Mouse (Mus musculus): Measurements from ENCODE around the gene Ggnbp2.

Ggnbp2 gene

GRCm38 (mm10) chr11:84825261-84825807 is 45.3 kb downstream of the Ggnbp2 start:
- DNase-seq (ENCODE audit: low spot score in 2 of 2): no peak

- DNase-seq (ENCODE audit: low spot score in 2 of 2): peak; percentile 72 to 74
Measured at GRCm38 (mm10) chr11:84823484-84823897, 47.1 kb downstream of the Ggnbp2 start.

GRCm38 (mm10) chr11:84822487-84822886 is 48.1 kb downstream of the Ggnbp2 start:
- no peak for DNase-seq (ENCODE audit: low spot score in 2 of 2)

GRCm38 (mm10) chr11:84821131-84821770 is 49.4 kb downstream of the Ggnbp2 start:
- DNase-seq (ENCODE audit: low spot score in 2 of 2): no peak

GRCm38 (mm10) chr11:84818961-84819692 is 51.5 kb downstream of the Ggnbp2 start, which contains the start of gene Mrm1:
Gene Mrm1 (minus strand): TSS chr11:84819515.
- peak; percentile 95 to 97 for DNase-seq (ENCODE audit: low spot score in 2 of 2)

- DNase-seq (ENCODE audit: low spot score in 2 of 2): peak; percentile 87
Measured at GRCm38 (mm10) chr11:84818085-84818960, 52.3 kb downstream of the Ggnbp2 start.

GRCm38 (mm10) chr11:84817362-84817761 is 53.3 kb downstream of the Ggnbp2 start:
- DNase-seq (ENCODE audit: low spot score in 2 of 2): no peak

GRCm38 (mm10) chr11:84813724-84814510 is 56.7 kb downstream of the Ggnbp2 start:
- peak in 1 of 2 experiments; percentile 56 for DNase-seq (ENCODE audit: low spot score in 2 of 2)

GRCm38 (mm10) chr11:84804373-84804772 is 66.2 kb downstream of the Ggnbp2 start:
- no peak for DNase-seq (ENCODE audit: low spot score in 2 of 2)

- peak in 1 of 2 experiments; percentile 43 for DNase-seq (ENCODE audit: low spot score in 2 of 2)
Measured at GRCm38 (mm10) chr11:84797627-84798353, 72.8 kb downstream of the Ggnbp2 start.

- DNase-seq (ENCODE audit: low spot score in 2 of 2): no peak
Measured at GRCm38 (mm10) chr11:84797026-84797425, 73.6 kb downstream of the Ggnbp2 start.

- peak in 1 of 2 experiments; percentile 31 for DNase-seq (ENCODE audit: low spot score in 2 of 2)
Measured at GRCm38 (mm10) chr11:84794496-84795113, 76.0 kb downstream of the Ggnbp2 start.

GRCm38 (mm10) chr11:84793545-84793944 is 77.1 kb downstream of the Ggnbp2 start:
- DNase-seq (ENCODE audit: low spot score in 2 of 2): no peak

- DNase-seq (ENCODE audit: low spot score in 2 of 2): no peak
Measured at GRCm38 (mm10) chr11:84790383-84790782, 80.2 kb downstream of the Ggnbp2 start.
